Mouse (Mus musculus) hindbrain, postnatal 0 days (tissue): ENCODE results near the gene Tirap. TPM values are rescaled to one million over a fixed set of nuclear protein-coding genes. Genes with fewer than 3 reads are reported as not detected.
A peak's percentile ranks its signal among the peaks of the same experiment; 100 is the strongest.

Experiments
- ATAC-seq: fragments of 200-750 bp; cut with Nextera tagmentation; 2 replicates; pipeline ENCODE4 v1.8.0; 2017; ENCODE audit warnings: mild to moderate bottlenecking, moderate TSS enrichment, moderate library complexity
- DNase-seq: peaks from one replicate; pipeline ENCODE4 v3.0.0-alpha.2; 2015; ENCODE audit warnings: low spot score
- H3K27ac ChIP-seq: fragments of 300-500 bp; sonication (generic); 2 replicates; pipeline ENCODE4 v1.5.1; 2014; ENCODE audit warnings: mild to moderate bottlenecking
- H3K27me3 ChIP-seq: fragments of 300-500 bp; sonication (generic); 2 replicates; pipeline ENCODE4 v1.6.1; 2014; ENCODE audit warnings: low read length, mixed read lengths; ENCODE audit not compliant: insufficient read depth
- H3K36me3 ChIP-seq: fragments of 300-500 bp; sonication (generic); 2 replicates; pipeline ENCODE4 v1.6.1; 2014; ENCODE audit warnings: low read length, mixed read lengths; ENCODE audit not compliant: insufficient read depth
- H3K4me1 ChIP-seq: fragments of 300-500 bp; sonication (generic); 2 replicates; pipeline ENCODE4 v1.6.1; 2014; ENCODE audit warnings: antibody characterized with exemption, low read length, mixed read lengths; ENCODE audit not compliant: insufficient read depth
- H3K4me2 ChIP-seq: fragments of 300-500 bp; sonication (generic); 2 replicates; pipeline ENCODE4 v1.6.1; 2014; ENCODE audit warnings: low read depth, mild to moderate bottlenecking, low read length, moderate library complexity, mixed read lengths
- H3K4me3 ChIP-seq: fragments of 300-500 bp; sonication (generic); 2 replicates; pipeline ENCODE4 v1.5.1; 2014; ENCODE audit warnings: low read length
- H3K9ac ChIP-seq: fragments of 300-500 bp; sonication (generic); replicated peaks from 2 replicates; pipeline ENCODE4 v1.6.1; 2014; ENCODE audit warnings: mild to moderate bottlenecking, low read length, moderate library complexity, mixed read lengths
- H3K9me3 ChIP-seq: fragments of 300-500 bp; sonication (generic); 2 replicates; pipeline ENCODE4 v1.6.1; 2016; ENCODE audit warnings: low read length, mixed read lengths
- CTCF ChIP-seq: IDR thresholded peaks from 2 replicates; pipeline ENCODE4 v1.5.1; 2016; ENCODE audit warnings: antibody characterized with exemption, control low read depth, low read depth
- WGBS: fragments of 180-500 bp; shearing (Covaris S2); extraction: QIAGEN DNeasy Blood & Tissue Kit; methylation state at CpG from one replicate; pipeline ENCODE4 v1.1.7; 2014; 5-methylcytosine and 5-hydroxymethylcytosine counted together
- polyA plus RNA-seq: library from polyadenylated mRNA; unstranded; fragments of >200 nt; fragmentation: Nextera tagmentation; extraction: Ambion mirVana; gene quantifications from 2 replicates; pipeline ENCODE4 v1.2.1, GENCODE M21; 2015
- total RNA-seq: library from RNA; depleted of rRNA; stranded (reverse); fragments of >200 nt; gene quantifications from 2 replicates; pipeline ENCODE4 v1.2.3, GENCODE M21; 2014; rRNA removed

The Tirap gene
- total and polyA plus RNA-seq, 2 experiments from 2014 or later: 2.8 to 3.4 TPM

GRCm38 (mm10) chr9:35139231-35139744, 60.8 kb downstream of the Tirap start:
- H3K27me3 ChIP-seq: no peaks in the 10 kb centered on the region
- no peak overlapping the region for H3K4me3 ChIP-seq
- no peak overlapping the region for H3K9ac ChIP-seq
- TF ChIP-seq CTCF: no peak
- ATAC-seq: no peak
- DNase-seq: no peak
- H3K4me2 ChIP-seq: no peak overlapping the region
- H3K9me3 ChIP-seq: no peaks in the 10 kb centered on the region
- H3K4me1 ChIP-seq: no peaks in the 10 kb centered on the region
- no peaks in the 10 kb centered on the region for H3K36me3 ChIP-seq
- 67% methylated on average over 5 of the region's 5 CpGs for WGBS
- H3K27ac ChIP-seq: no peak overlapping the region

DNA sequence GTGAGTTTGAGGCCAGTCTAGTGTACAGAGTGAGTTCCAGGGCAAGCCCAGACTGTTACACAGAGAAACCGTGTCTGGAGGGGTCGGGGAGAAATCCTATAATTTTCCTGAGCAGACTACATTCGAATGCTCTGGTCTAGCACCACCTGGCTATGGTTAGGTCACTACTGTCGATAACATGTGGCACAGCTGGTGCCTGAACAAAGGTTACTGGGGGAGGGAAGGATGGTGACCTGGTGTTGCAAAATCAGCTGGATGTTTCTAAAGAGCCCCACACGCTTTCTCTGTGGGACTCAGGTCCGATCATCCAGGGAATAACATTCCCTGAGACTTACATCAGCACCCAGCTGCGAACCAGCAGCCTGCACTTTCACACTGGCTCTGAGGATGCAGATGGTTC, 62.1 kb downstream of the Tirap start:
- Histone ChIP-seq H3K9me3 (no peaks in the 10 kb centered on the region), H3K27me3 (no peaks in the 10 kb centered on the region), H3K4me3 (no peak overlapping the region), H3K9ac (no peak overlapping the region), H3K36me3 (no peaks in the 10 kb centered on the region), H3K4me2 (no peak overlapping the region), H3K4me1 (no peaks in the 10 kb centered on the region), H3K27ac (no peak overlapping the region)
- ATAC-seq (no peak), DNase-seq (no peak)
- WGBS: 80% methylated on average over 7 of the region's 7 CpGs
- TF ChIP-seq CTCF: no peak

GRCm38 (mm10) chr9:35135575-35135974, 64.5 kb downstream of the Tirap start:
- no peak overlapping the region for H3K27ac ChIP-seq
- 47% methylated on average over 6 of the region's 6 CpGs for WGBS
- H3K9me3 ChIP-seq: no peaks in the 10 kb centered on the region
- TF ChIP-seq CTCF: no peak
- peak; percentile 30 for DNase-seq
- H3K27me3 ChIP-seq: no peaks in the 10 kb centered on the region
- H3K36me3 ChIP-seq: no peaks in the 10 kb centered on the region
- no peak overlapping the region for H3K9ac ChIP-seq
- H3K4me2 ChIP-seq: no peak overlapping the region
- ATAC-seq: 0 out of 2 replicates have a peak, but pooled peaks have one; percentile 18
- no peaks in the 10 kb centered on the region for H3K4me1 ChIP-seq
- no peak overlapping the region for H3K4me3 ChIP-seq

Other genes with a start within 250 kb of the Tirap start
- 17.5 and 31.4 TPM in 2 replicates for gene St3gal4, start 81.0 kb downstream of the Tirap start, total RNA-seq
- gene St3gal4, start 81.0 kb downstream of the Tirap start, polyA plus RNA-seq: 16.4 and 16.9 TPM in 2 replicates
- 31.9 and 48.5 TPM in 2 replicates for gene Dcps, start 24.2 kb downstream of the Tirap start, total RNA-seq
- gene Dcps, start 24.2 kb downstream of the Tirap start, polyA plus RNA-seq: 53.3 and 55.3 TPM in 2 replicates
- gene Srpr, start 116 bp downstream of the Tirap start, total RNA-seq: 35.5 and 40.5 TPM in 2 replicates
- 62.9 and 66.3 TPM in 2 replicates for gene Srpr, start 116 bp downstream of the Tirap start, polyA plus RNA-seq
- gene Foxred1, start 10.8 kb upstream of the Tirap start, total RNA-seq: 31.4 and 38.2 TPM in 2 replicates
- gene Foxred1, start 10.8 kb upstream of the Tirap start, polyA plus RNA-seq: 44.7 and 47.5 TPM in 2 replicates
- gene Fam118b, start 67.5 kb upstream of the Tirap start, total RNA-seq: 15.6 and 18.5 TPM in 2 replicates
- 34.6 and 34.7 TPM in 2 replicates for gene Fam118b, start 67.5 kb upstream of the Tirap start, polyA plus RNA-seq
- 7.5 and 11.3 TPM in 2 replicates for gene Rpusd4, start 67.6 kb upstream of the Tirap start, total RNA-seq
- gene Rpusd4, start 67.6 kb upstream of the Tirap start, polyA plus RNA-seq: 10.8 and 13.1 TPM in 2 replicates
- 10.6 and 11.1 TPM in 2 replicates for gene Cdon, start 220.8 kb upstream of the Tirap start, total RNA-seq
- 1.0 and 1.7 TPM in 2 replicates for gene Cdon, start 220.8 kb upstream of the Tirap start, polyA plus RNA-seq